Mouse (Mus musculus): ENCODE measurements around the gene Ryk.

- TF ChIP-seq CTCF (IDR thresholded peaks at IDR 0.05; ENCODE audit: low read depth) (no peak), EP300 (IDR thresholded peaks at IDR 0.05; ENCODE audit: low read depth) (no peak)
Observed at GRCm38 (mm10) chr9:102840792-102841778, 6.4 kb downstream of the Ryk start.

Data from liver, embryonic 14.5 days (tissue).